Mouse (Mus musculus) heart, adult 11 months (tissue): ENCODE measurements at regions not wholly inside any gene's neighbourhood (a gene's known extent, or its start where the extent isn't known, plus 50 kb on each side); places are given as distances from the start of the nearest gene placed in this dataset.

Experiments used
- DNase-seq: peaks from one replicate; pipeline ENCODE4 v3.0.0; 2022

- no peak for DNase-seq
Measured at GRCm38 (mm10) chr10:126483479-126483878, 417.7 kb downstream of the Atp23 start.

GRCm38 (mm10) chr10:126480382-126480781, 420.8 kb downstream of the Atp23 start:
- peak; percentile 12 for DNase-seq

GRCm38 (mm10) chr10:126479743-126480142, 421.4 kb downstream of the Atp23 start:
- peak; percentile 33 for DNase-seq

- DNase-seq, result no peak
Measured at GRCm38 (mm10) chr10:126473050-126473719, 428.0 kb downstream of the Atp23 start.

- DNase-seq, result no peak
Measured at GRCm38 (mm10) chr10:126470838-126471491, 430.2 kb downstream of the Atp23 start.

- no peak for DNase-seq
Measured at GRCm38 (mm10) chr10:126462770-126463169, 438.4 kb downstream of the Atp23 start.

GRCm38 (mm10) chr10:126458523-126458922, 442.6 kb downstream of the Atp23 start:
- DNase-seq, result no peak

GRCm38 (mm10) chr10:126452757-126453528, 448.2 kb downstream of the Atp23 start:
- DNase-seq, result no peak

GRCm38 (mm10) chr10:126452057-126452622, 449.0 kb downstream of the Atp23 start:
- DNase-seq, result no peak

- DNase-seq, result no peak
Measured at GRCm38 (mm10) chr10:126431222-126431621, 465.3 kb downstream of the Lrig3 start.

GRCm38 (mm10) chr10:126430346-126430745, 464.4 kb downstream of the Lrig3 start:
- no peak for DNase-seq

- no peak for DNase-seq
Measured at GRCm38 (mm10) chr10:126429502-126429901, 463.5 kb downstream of the Lrig3 start.

GRCm38 (mm10) chr10:126422066-126422465, 456.1 kb downstream of the Lrig3 start:
- DNase-seq, result no peak

GRCm38 (mm10) chr10:126413786-126414185, 447.8 kb downstream of the Lrig3 start:
- DNase-seq, result no peak

GRCm38 (mm10) chr10:126392235-126392634, 426.3 kb downstream of the Lrig3 start:
- DNase-seq, result peak; percentile 55

GRCm38 (mm10) chr10:126391770-126392169, 425.8 kb downstream of the Lrig3 start:
- DNase-seq, result peak; percentile 54

GRCm38 (mm10) chr10:126386430-126386829, 420.5 kb downstream of the Lrig3 start:
- peak; percentile 86 for DNase-seq

- peak; percentile 70 for DNase-seq
Measured at GRCm38 (mm10) chr10:126385644-126386043, 419.7 kb downstream of the Lrig3 start.

- peak; percentile 12 for DNase-seq
Measured at GRCm38 (mm10) chr10:126380381-126380780, 414.4 kb downstream of the Lrig3 start.

- DNase-seq, result peak; percentile 78
Measured at GRCm38 (mm10) chr10:126379239-126379638, 413.3 kb downstream of the Lrig3 start.

GRCm38 (mm10) chr10:126373906-126374305, 407.9 kb downstream of the Lrig3 start:
- DNase-seq, result peak; percentile 66

- peak; percentile 25 for DNase-seq
Measured at GRCm38 (mm10) chr10:126371881-126372280, 405.9 kb downstream of the Lrig3 start.

- peak; percentile 63 for DNase-seq
Measured at GRCm38 (mm10) chr10:126349076-126349475, 383.1 kb downstream of the Lrig3 start.
